Mouse (Mus musculus) T-helper 17 cell (primary cell): ENCODE measurements around the gene Dph1.

Experiments used
- in situ Hi-C, 2 experiments: fragments of 300-600 bp; cut with MboI, MseI; formaldehyde crosslinking; loops; 1 replicate in 1 of 2; 2 replicates in 1 of 2; pipeline ENCODE4 v1.15.1; 2025; ENCODE audit warnings: high pct_unique_total_duplicates in 2 of 2

Gene Dph1

GRCm38 (mm10) chr11:75190905-75191441, at the start of gene Dph1:
TSS of gene Dph1 (minus strand) at chr11:75191241.
- in situ Hi-C loops = loop anchor here (5.0 to 25.0 kb wide), 4 partner anchors 36 to 1671 kb away; no protein-coding TSS in a partner anchor

GRCm38 (mm10) chr11:75240158-75240934, 49.3 kb upstream of the Dph1 start:
- in situ Hi-C loops = loop anchor here in 1 of 2 experiments (10.0 kb wide), 1 partner anchor 1244 kb away; no protein-coding TSS in a partner anchor

GRCm38 (mm10) chr11:75234745-75235144, 43.7 kb upstream of the Dph1 start:
- in situ Hi-C loops = no loop called here

- in situ Hi-C loops = no loop called here
Measured at GRCm38 (mm10) chr11:75232434-75232833, 41.4 kb upstream of the Dph1 start.

- in situ Hi-C loops = no loop called here
Measured at GRCm38 (mm10) chr11:75231756-75232155, 40.7 kb upstream of the Dph1 start.

GRCm38 (mm10) chr11:75230272-75230760, 39.3 kb upstream of the Dph1 start:
- in situ Hi-C loops = no loop called here

DNA sequence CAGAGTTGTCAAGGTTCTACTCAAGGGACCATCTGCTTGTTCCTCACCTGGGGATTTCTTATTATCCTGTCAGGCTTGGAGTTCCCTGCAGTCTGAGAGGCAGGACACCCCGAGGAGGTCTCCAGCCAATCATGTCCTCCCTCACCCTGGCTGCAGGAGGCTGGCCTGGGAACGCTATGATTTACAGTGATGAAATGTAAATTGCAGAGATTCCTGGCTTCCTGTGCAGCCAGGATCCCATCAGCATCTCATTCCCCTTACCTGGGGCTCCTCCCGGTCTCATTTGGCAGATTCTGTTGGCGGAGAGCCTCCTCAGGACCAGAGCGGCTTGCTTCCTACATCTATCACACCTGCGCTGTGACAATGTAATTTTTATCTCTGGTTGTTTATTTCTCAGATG, 38.2 kb upstream of the Dph1 start:
- in situ Hi-C loops = loop anchor here (5.0 kb wide), 1 partner anchor 37 kb away; the partner anchor contains the start of genes Dph1 (in 2 of the 2) and Rtn4rl1 (in 2 of the 2)

DNA sequence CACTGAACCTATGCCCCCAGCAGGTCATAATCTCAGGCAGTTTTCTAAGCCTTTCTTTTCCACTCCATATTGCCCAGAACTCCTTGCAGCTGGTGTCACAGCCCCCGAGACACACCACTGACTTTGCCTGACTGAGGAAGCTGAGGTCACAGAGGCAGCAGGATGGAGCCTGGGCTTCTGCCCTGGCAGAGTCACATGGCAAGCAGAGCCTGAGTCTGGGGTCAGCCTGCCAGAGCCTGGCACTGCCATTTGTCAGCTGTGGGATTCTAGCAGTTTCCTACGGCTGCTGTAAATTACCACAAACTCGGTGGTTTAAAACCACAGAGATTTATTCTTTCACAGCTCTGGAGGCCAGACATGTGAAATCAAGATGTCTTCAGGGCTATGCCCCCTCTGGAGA, 36.6 kb upstream of the Dph1 start:
- in situ Hi-C loops = loop anchor here (5.0 kb wide), 1 partner anchor 35 kb away; the partner anchor contains the start of genes Dph1 (in 2 of the 2) and Rtn4rl1 (in 2 of the 2)

- in situ Hi-C loops = loop anchor here (5.0 kb wide), 1 partner anchor 33 kb away; the partner anchor contains the start of genes Dph1 (in 2 of the 2) and Rtn4rl1 (in 2 of the 2)
Measured at GRCm38 (mm10) chr11:75224835-75225234, 33.8 kb upstream of the Dph1 start.

- in situ Hi-C loops = no loop called here
Measured at GRCm38 (mm10) chr11:75224062-75224461, 33.0 kb upstream of the Dph1 start.

GRCm38 (mm10) chr11:75220517-75221145, 29.6 kb upstream of the Dph1 start:
- in situ Hi-C loops = no loop called here

GRCm38 (mm10) chr11:75220115-75220514, 29.1 kb upstream of the Dph1 start:
- in situ Hi-C loops = no loop called here

GRCm38 (mm10) chr11:75214081-75214950, 23.3 kb upstream of the Dph1 start:
- in situ Hi-C loops = no loop called here

DNA sequence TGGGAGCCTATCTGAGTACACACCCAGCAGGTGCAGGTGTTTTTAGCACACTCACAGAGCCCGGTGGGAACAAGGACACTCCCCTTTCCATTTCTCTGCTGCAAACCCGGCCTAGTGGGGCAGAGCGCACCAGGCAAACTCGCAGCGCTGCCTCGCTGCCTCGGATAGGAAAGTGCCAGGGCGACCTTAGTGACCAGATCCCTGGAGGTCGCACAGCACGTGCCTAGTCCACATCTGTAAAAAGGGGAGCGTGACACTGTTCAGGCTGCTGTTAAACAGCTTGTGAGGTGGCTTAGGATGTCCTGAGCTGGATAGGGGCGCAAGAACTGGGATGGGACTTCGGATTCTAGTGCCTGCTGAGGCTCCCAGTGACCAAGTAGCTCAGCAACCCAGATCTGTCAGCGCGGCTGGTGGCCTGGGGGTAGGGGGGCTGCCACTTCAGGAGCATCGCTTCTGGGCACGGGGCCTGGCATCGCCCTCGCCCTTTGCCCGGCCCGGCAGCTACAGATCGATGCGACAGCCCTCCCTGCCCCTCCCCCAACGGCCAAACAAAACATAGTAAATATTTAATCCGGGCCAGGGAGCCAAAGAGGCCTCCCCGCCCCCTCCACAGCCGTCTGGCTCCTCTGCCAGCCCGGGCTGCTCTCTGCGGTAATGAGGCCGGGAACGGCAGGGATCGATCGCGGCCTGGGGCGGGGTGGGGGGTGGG, 22.5 kb upstream of the Dph1 start:
- in situ Hi-C loops = no loop called here

DNA sequence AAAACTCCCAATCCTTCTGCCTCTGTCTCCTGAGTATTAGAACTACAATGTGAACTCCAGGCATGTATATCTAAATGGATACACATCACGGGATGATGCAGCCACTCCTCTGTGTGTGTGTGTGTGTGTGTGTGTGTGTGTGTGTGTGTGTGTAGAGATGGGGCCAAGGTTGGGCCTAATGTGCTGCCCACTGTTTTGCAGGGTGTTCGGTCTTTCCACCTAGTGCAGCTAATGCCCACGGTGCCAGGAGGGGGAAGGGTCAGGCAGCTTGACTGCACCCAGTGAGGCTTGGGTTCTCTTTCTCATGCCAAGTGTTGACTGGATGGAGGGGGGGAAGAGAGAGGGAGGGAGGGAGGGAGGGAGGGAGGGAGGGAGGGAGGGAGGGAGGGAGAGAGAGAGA, 21.8 kb upstream of the Dph1 start:
- in situ Hi-C loops = no loop called here

DNA sequence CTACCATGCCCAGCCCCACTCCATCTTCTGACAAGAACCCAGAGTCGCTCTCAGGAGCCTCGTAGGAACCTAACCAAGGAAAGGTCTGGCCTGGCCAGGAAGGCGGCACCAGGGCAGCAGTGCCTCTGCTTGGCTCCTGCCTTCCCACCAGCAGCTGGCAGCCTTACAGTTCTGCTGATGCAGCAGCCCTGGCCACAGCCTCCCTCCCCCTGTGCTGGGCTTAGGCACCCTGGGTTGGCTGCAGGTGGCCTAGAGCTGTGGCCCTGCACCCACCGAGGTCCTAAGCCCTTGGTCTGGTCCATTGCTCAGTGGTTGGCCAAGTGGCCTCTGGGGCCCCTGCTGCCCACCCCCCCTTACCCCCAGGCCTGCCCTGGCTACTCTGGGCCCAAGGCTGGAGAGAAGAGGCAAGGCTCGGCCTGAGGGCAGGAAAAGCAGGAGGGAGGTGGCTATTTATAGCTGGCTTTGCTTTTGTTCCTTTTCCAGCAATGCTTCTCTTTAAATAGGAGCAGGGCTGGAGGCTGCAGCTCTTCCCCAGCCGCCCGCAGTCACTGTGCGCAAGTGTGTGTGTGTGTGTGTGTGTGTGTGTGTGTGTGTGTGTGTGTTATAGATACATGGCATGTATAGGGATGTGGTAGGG, 21.1 kb upstream of the Dph1 start:
- in situ Hi-C loops = no loop called here

- in situ Hi-C loops = no loop called here
Measured at GRCm38 (mm10) chr11:75210755-75211154, 19.7 kb upstream of the Dph1 start.

GRCm38 (mm10) chr11:75210093-75210492, 19.1 kb upstream of the Dph1 start:
- in situ Hi-C loops = no loop called here

- in situ Hi-C loops = no loop called here
Measured at GRCm38 (mm10) chr11:75209363-75209762, 18.3 kb upstream of the Dph1 start.

- in situ Hi-C loops = no loop called here
Measured at GRCm38 (mm10) chr11:75206347-75206746, 15.3 kb upstream of the Dph1 start.
